Comparison of ENCODE assay signal across 25 mouse cellular contexts in the genomic region with DNA sequence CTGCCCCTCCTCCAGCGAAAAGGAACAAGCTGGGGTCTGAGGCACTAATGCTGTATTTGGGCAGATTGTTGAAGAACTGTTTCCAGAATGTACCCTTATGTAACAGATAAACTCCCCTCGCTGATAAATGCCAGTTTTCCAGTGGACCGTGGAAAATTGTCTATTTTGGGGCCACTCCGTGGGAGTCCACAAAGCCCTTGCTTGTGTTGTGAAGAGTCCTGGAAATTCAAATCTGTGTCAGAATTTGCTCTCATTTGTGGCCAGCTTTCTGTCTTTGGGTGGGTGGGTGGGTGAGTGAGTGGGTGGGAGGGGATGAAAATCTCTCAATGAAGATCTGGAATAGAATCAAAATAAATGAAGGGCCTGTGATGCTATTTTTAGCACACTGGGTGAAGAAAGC. TPM values are rescaled to one million over a fixed set of nuclear protein-coding genes. Genes with fewer than 3 reads are reported as not detected.
DNase-seq lines count a peak whose midpoint lies in the region; ATAC-seq and TF ChIP-seq lines count a peak whose summit lies in the region.
"Had no signal": no experiment of that assay in that cellular context is flagged by ENCODE, and none has a peak within 500 bp of the region (broad histone marks: within the 10 kb centered on the region; RNA-seq: fewer than 3 reads in every experiment).

No protein-coding gene starts in this region.

- H3K36me3 ChIP-seq in heart, embryonic 11.5 days (ENCODE audit: control insufficient read depth, insufficient read depth, low read length), result no peaks in the 10 kb centered on the region
- H3K36me3 ChIP-seq: embryonic facial prominence, embryonic 15.5 days; hindbrain, embryonic 13.5 days; stomach, embryonic 15.5 days had no signal

- no peaks in the 10 kb centered on the region for H3K9me3 ChIP-seq in heart, embryonic 11.5 days (replicated peaks; ENCODE audit: control insufficient read depth, low read length)
- H3K9me3 ChIP-seq: embryonic facial prominence, embryonic 15.5 days; hindbrain, embryonic 13.5 days; stomach, embryonic 15.5 days had no signal

- ATAC-seq in heart, embryonic 11.5 days (replicated peaks; ENCODE audit: insufficient number of reproducible peaks, low FRiP score, low TSS enrichment), result no peak
- ATAC-seq: activated CD4-positive, CD25-positive, alpha-beta regulatory T cell, adult 4 months; CD4-positive, CD25-positive, alpha-beta regulatory T cell, adult 4 months; forebrain, embryonic 16.5 days; inflammation-experienced regulatory T-cells, adult 6 months had no signal

- no peaks in the 10 kb centered on the region for H3K27me3 ChIP-seq in heart, embryonic 11.5 days (ENCODE audit: control insufficient read depth, insufficient read depth, low read length)
- H3K27me3 ChIP-seq: embryonic facial prominence, embryonic 15.5 days; hindbrain, embryonic 13.5 days; stomach, embryonic 15.5 days had no signal

- H3K27ac ChIP-seq in heart, embryonic 11.5 days (ENCODE audit: low read depth, low read length), result peak overlapping the region; percentile 10; the same call in 1 of the 2 replicates
- H3K27ac ChIP-seq in left cerebral cortex, adult 2 months, result peak overlapping the region; percentile 51
- H3K27ac ChIP-seq: embryonic facial prominence, embryonic 15.5 days; hindbrain, embryonic 13.5 days; liver, embryonic 14.5 days; stomach, embryonic 15.5 days had no signal

- H3K9ac ChIP-seq in heart, embryonic 11.5 days (ENCODE audit: low read depth, low read length), result no peak overlapping the region
- H3K9ac ChIP-seq: embryonic facial prominence, embryonic 15.5 days; hindbrain, embryonic 13.5 days; liver, embryonic 14.5 days; stomach, embryonic 15.5 days had no signal

- H3K4me3 ChIP-seq in heart, embryonic 11.5 days (ENCODE audit: low read depth, low read length), result no peak overlapping the region
- H3K4me3 ChIP-seq in left cerebral cortex, adult 2 months, result no peak overlapping the region
- H3K4me3 ChIP-seq: embryonic facial prominence, embryonic 15.5 days; hindbrain, embryonic 13.5 days; stomach, embryonic 15.5 days had no signal

- peak; percentile 27 for DNase-seq in cerebellum, adult 9-11 months
- no peak for DNase-seq in cerebellum, adult 11-12 months
- no peak for DNase-seq in heart, adult 18-20 months
- DNase-seq in left cerebral cortex, adult 2 months (ENCODE audit: extremely low spot score in 1 of 2, low spot score in 2 of 2), result peak in 1 of 2 experiments; percentile 41
- no peak for DNase-seq in left cerebral cortex, adult 11 months (ENCODE audit: low spot score)
- peak; percentile 78 for DNase-seq in brain, adult 2 months (ENCODE audit: low read depth, low spot score)
- no peak for DNase-seq in embryo, embryonic 10.5 days (ENCODE audit: low spot score)
- DNase-seq: adrenal gland, postnatal 14 days; cerebellum, adult 11 months; kidney, adult 2 months; kidney, postnatal 10 days; layer of hippocampus, postnatal 36 days; retina, postnatal 1 day had no signal

- H3K4me1 ChIP-seq in heart, embryonic 11.5 days (ENCODE audit: control insufficient read depth, insufficient read depth, low read length), result peaks cover 3% of the 10 kb centered on the region; the same call in 1 of the 2 replicates
- H3K4me1 ChIP-seq: embryonic facial prominence, embryonic 15.5 days; hindbrain, embryonic 13.5 days had no signal

- intact Hi-C loops in left cerebral cortex, adult 2 months (cut with DNase I), result loop anchor here (1.0 kb wide), 1 partner anchor 26 kb away; no protein-coding TSS in a partner anchor

- WGBS in heart, embryonic 11.5 days (ENCODE audit: insufficient replicate concordance), result 44% methylated on average over 4 of the region's 4 CpGs

- no peak overlapping the region for H3K4me2 ChIP-seq in heart, embryonic 11.5 days
- H3K4me2 ChIP-seq: embryonic facial prominence, embryonic 15.5 days; hindbrain, embryonic 13.5 days; midbrain, embryonic 11.5 days; stomach, embryonic 15.5 days had no signal

- TF ChIP-seq CTCF in left cerebral cortex, adult 2 months (IDR thresholded peaks at IDR 0.05), result no peak

RNA-seq across cellular contexts. Expression of a gene that starts 13.5 kb away (rescaled TPM):
- 122 and 141 TPM in 2 replicates for polyA plus RNA-seq in heart, embryonic 11.5 days (2014; fragmentation: Nextera tagmentation; extraction: Ambion mirVana)
- 100 to 1,000 TPM; 133 to 144 TPM for total RNA-seq in heart, adult 18-20 months (2021)
- 100 to 1,000 TPM; 264 to 278 TPM for total RNA-seq in left cerebral cortex, adult 2 months (2021)
- total RNA-seq: granulocyte monocyte progenitor cell, adult 5-6 weeks; monocyte, adult 5-6 weeks had no signal

Comparison
In these comparisons a context has a peak if more than half of its experiments do, and no peak if none do; other contexts are left out.
1. DNase-seq: peak in cerebellum, adult 9-11 months (single experiment) and brain, adult 2 months (single experiment); none in cerebellum, adult 11-12 months (single experiment), heart, adult 18-20 months (0 of 2), left cerebral cortex, adult 11 months (single experiment) and embryo, embryonic 10.5 days (single experiment).